ENCODE assay signal across 8 mouse cellular contexts in genomic region chr4:138303742-138304141, GRCm38 (mm10). TPM values are rescaled to one million over a fixed set of nuclear protein-coding genes. Genes with fewer than 3 reads are reported as not detected.
DNase-seq lines count a peak whose midpoint lies in the region; ATAC-seq and TF ChIP-seq lines count a peak whose summit lies in the region.

No protein-coding gene starts in this region.

- H3K9me3 ChIP-seq in heart, embryonic 13.5 days = no peaks in the 10 kb centered on the region; the same call in 1 of the 2 replicates
- no peaks in the 10 kb centered on the region for H3K9me3 ChIP-seq in hindbrain, embryonic 13.5 days
- H3K9me3 ChIP-seq in midbrain, embryonic 10.5 days (replicated peaks) = no peaks in the 10 kb centered on the region

- peak overlapping the region; percentile 89 for H3K9ac ChIP-seq in heart, embryonic 13.5 days
- peak overlapping the region; percentile 81 for H3K9ac ChIP-seq in hindbrain, embryonic 13.5 days

- H3K27ac ChIP-seq in heart, embryonic 13.5 days (replicated peaks) = peak overlapping the region; percentile 78
- H3K27ac ChIP-seq in bone marrow macrophage, adult 2 months (ENCODE audit: insufficient read depth, low read depth, low read length) = peak overlapping the region; percentile 59
- H3K27ac ChIP-seq in hindbrain, embryonic 13.5 days = peak overlapping the region; percentile 84
- peak overlapping the region; percentile 94 for H3K27ac ChIP-seq in midbrain, embryonic 10.5 days (replicated peaks)

- peaks cover 20% of the 10 kb centered on the region for H3K36me3 ChIP-seq in heart, embryonic 13.5 days
- peaks cover 23% of the 10 kb centered on the region for H3K36me3 ChIP-seq in hindbrain, embryonic 13.5 days
- peaks cover 24% of the 10 kb centered on the region for H3K36me3 ChIP-seq in midbrain, embryonic 10.5 days

- DNase-seq in heart, postnatal 14 days = no peak
- no peak for DNase-seq in midbrain, embryonic 10.5 days (ENCODE audit: low spot score)
- no peak for DNase-seq in ovary, postnatal 10 days (ENCODE audit: low spot score)
- DNase-seq in kidney, postnatal 25 days = no peak
- DNase-seq in Muller cell, postnatal 12 days (ENCODE audit: inconsistent ontology term) = no peak

- H3K27me3 ChIP-seq in heart, embryonic 13.5 days (replicated peaks) = 0 out of 2 replicates have a peak, but pooled peaks cover under 1% of the 10 kb centered on the region
- no peaks in the 10 kb centered on the region for H3K27me3 ChIP-seq in hindbrain, embryonic 13.5 days
- no peaks in the 10 kb centered on the region for H3K27me3 ChIP-seq in midbrain, embryonic 10.5 days (ENCODE audit: low read depth, poor library complexity, severe bottlenecking)

- peak overlapping the region; percentile 97 for H3K4me3 ChIP-seq in heart, embryonic 13.5 days
- peak overlapping the region; percentile 89 for H3K4me3 ChIP-seq in bone marrow macrophage, adult 2 months (ENCODE audit: insufficient read depth, low read length)
- H3K4me3 ChIP-seq in hindbrain, embryonic 13.5 days = peak overlapping the region; percentile 95
- peak overlapping the region; percentile 99 for H3K4me3 ChIP-seq in midbrain, embryonic 10.5 days

- WGBS in heart, embryonic 13.5 days = 19% methylated on average over 18 of the region's 18 CpGs
- 15% methylated on average over 18 of the region's 18 CpGs for WGBS in hindbrain, embryonic 13.5 days
- WGBS in midbrain, embryonic 10.5 days = 22% methylated on average over 18 of the region's 18 CpGs

- no peak for ATAC-seq in heart, embryonic 13.5 days (ENCODE audit: extremely low read depth, insufficient number of reproducible peaks, low FRiP score, low TSS enrichment)
- no peak for ATAC-seq in hindbrain, embryonic 13.5 days (ENCODE audit: low FRiP score)

- H3K4me2 ChIP-seq in heart, embryonic 13.5 days = peak overlapping the region; percentile 94
- peak overlapping the region; percentile 88 for H3K4me2 ChIP-seq in hindbrain, embryonic 13.5 days

- intact Hi-C loops in heart, postnatal 14 days (cut with DNase I) = no loop called here

- no peak for TF ChIP-seq CTCF in bone marrow macrophage, adult 2 months (IDR thresholded peaks at IDR 0.05; ENCODE audit: low read depth, low read length)

- TF ChIP-seq POLR2A in bone marrow macrophage, adult 2 months (IDR thresholded peaks at IDR 0.05; ENCODE audit: borderline replicate concordance, low read depth, low read length) = no peak

- peaks cover 21% of the 10 kb centered on the region for H3K4me1 ChIP-seq in heart, embryonic 13.5 days
- H3K4me1 ChIP-seq in bone marrow macrophage, adult 2 months (ENCODE audit: control insufficient read depth, insufficient read depth, low read length) = peaks cover 20% of the 10 kb centered on the region
- H3K4me1 ChIP-seq in hindbrain, embryonic 13.5 days (replicated peaks) = peaks cover 44% of the 10 kb centered on the region
- H3K4me1 ChIP-seq in midbrain, embryonic 10.5 days = peaks cover 32% of the 10 kb centered on the region

RNA-seq across cellular contexts. Expression of gene Ddost, which starts 0.8 kb away (rescaled TPM):
- 291 and 314 TPM in 2 replicates for polyA plus RNA-seq in heart, embryonic 13.5 days (2015; fragmentation: Nextera tagmentation; extraction: Ambion mirVana)
- 10 to 100 TPM; 65.7 to 69.2 TPM for total RNA-seq in heart, postnatal 14 days (2021)
- polyA plus RNA-seq in bone marrow macrophage, adult 2 months (2012; ENCODE audit: insufficient read depth, insufficient read length, missing spikeins) = 112 and 119 TPM in 2 replicates
- 208 and 213 TPM in 2 replicates for polyA plus RNA-seq in hindbrain, embryonic 13.5 days (2015; fragmentation: Nextera tagmentation; extraction: Ambion mirVana)
- polyA plus RNA-seq in midbrain, embryonic 10.5 days (2016; fragmentation: Nextera tagmentation; extraction: Ambion mirVana) = 281 and 282 TPM in 2 replicates

RNA-seq across cellular contexts. Expression of gene Pink1, which starts 22.4 kb away (rescaled TPM):
- 67.0 and 69.5 TPM in 2 replicates for polyA plus RNA-seq in heart, embryonic 13.5 days (2015; fragmentation: Nextera tagmentation; extraction: Ambion mirVana)
- 100 to 1,000 TPM; 367 to 392 TPM for total RNA-seq in heart, postnatal 14 days (2021)
- polyA plus RNA-seq in bone marrow macrophage, adult 2 months (2012; ENCODE audit: insufficient read depth, insufficient read length, missing spikeins) = 79.8 and 87.1 TPM in 2 replicates
- polyA plus RNA-seq in hindbrain, embryonic 13.5 days (2015; fragmentation: Nextera tagmentation; extraction: Ambion mirVana) = 91.0 and 93.8 TPM in 2 replicates
- polyA plus RNA-seq in midbrain, embryonic 10.5 days (2016; fragmentation: Nextera tagmentation; extraction: Ambion mirVana) = 30.5 and 41.3 TPM in 2 replicates

RNA-seq across cellular contexts. Expression of gene Kif17, which starts 53.5 kb away (rescaled TPM):
- polyA plus RNA-seq in heart, embryonic 13.5 days (2015; fragmentation: Nextera tagmentation; extraction: Ambion mirVana) = 0.76 and 0.79 TPM in 2 replicates
- total RNA-seq in heart, postnatal 14 days (2021) = under 1 TPM; 0.12 TPM
- polyA plus RNA-seq in bone marrow macrophage, adult 2 months (2012; ENCODE audit: insufficient read depth, insufficient read length, missing spikeins) = not detected in 2 replicates
- 2.5 and 2.6 TPM in 2 replicates for polyA plus RNA-seq in hindbrain, embryonic 13.5 days (2015; fragmentation: Nextera tagmentation; extraction: Ambion mirVana)
- 0.53 and 0.55 TPM in 2 replicates for polyA plus RNA-seq in midbrain, embryonic 10.5 days (2016; fragmentation: Nextera tagmentation; extraction: Ambion mirVana)

RNA-seq across cellular contexts. Expression of gene Sh2d5, which starts 53.5 kb away (rescaled TPM):
- 0.31 and 0.37 TPM in 2 replicates for polyA plus RNA-seq in heart, embryonic 13.5 days (2015; fragmentation: Nextera tagmentation; extraction: Ambion mirVana)
- under 1 TPM; 0.07 to 0.50 TPM for total RNA-seq in heart, postnatal 14 days (2021)
- 0.16 TPM in 1 of 2 replicates, not detected in the other for polyA plus RNA-seq in bone marrow macrophage, adult 2 months (2012; ENCODE audit: insufficient read depth, insufficient read length, missing spikeins)
- polyA plus RNA-seq in hindbrain, embryonic 13.5 days (2015; fragmentation: Nextera tagmentation; extraction: Ambion mirVana) = 11.1 and 12.3 TPM in 2 replicates
- polyA plus RNA-seq in midbrain, embryonic 10.5 days (2016; fragmentation: Nextera tagmentation; extraction: Ambion mirVana) = 0.83 and 1.3 TPM in 2 replicates
